Mouse (Mus musculus) limb, embryonic 12.5 days (tissue): Measurements from ENCODE around the gene Ccdc138. TPM values are rescaled to one million over a fixed set of nuclear protein-coding genes. Genes with fewer than 3 reads are reported as not detected.

ENCODE experiments used
- ATAC-seq: fragments of 200-750 bp; cut with Nextera tagmentation; 2 replicates; pipeline ENCODE4 v1.8.0; 2017; ENCODE audit warnings: low read depth, moderate TSS enrichment; ENCODE audit not compliant: insufficient number of reproducible peaks, insufficient read depth, low FRiP score, low TSS enrichment
- H3K27ac ChIP-seq: fragments of 300-500 bp; sonication (generic); 2 replicates; pipeline ENCODE4 v1.5.1; 2016; ENCODE audit warnings: mild to moderate bottlenecking, moderate library complexity
- H3K27me3 ChIP-seq: fragments of 300-500 bp; sonication (generic); 2 replicates; pipeline ENCODE4 v1.6.1; 2016; ENCODE audit warnings: mild to moderate bottlenecking, moderate library complexity
- H3K36me3 ChIP-seq: fragments of 300-500 bp; sonication (generic); 2 replicates; pipeline ENCODE4 v1.6.1; 2016; ENCODE audit warnings: mild to moderate bottlenecking, moderate library complexity
- H3K4me1 ChIP-seq: fragments of 300-500 bp; sonication (generic); replicated peaks from 2 replicates; pipeline ENCODE4 v1.6.1; 2016
- H3K4me2 ChIP-seq: fragments of 300-500 bp; sonication (generic); 2 replicates; pipeline ENCODE4 v1.6.1; 2016; ENCODE audit warnings: mild to moderate bottlenecking, moderate library complexity
- H3K4me3 ChIP-seq: fragments of 300-500 bp; sonication (generic); replicated peaks from 2 replicates; pipeline ENCODE4 v1.5.1; 2016; ENCODE audit warnings: mild to moderate bottlenecking
- H3K9ac ChIP-seq: fragments of 300-500 bp; sonication (generic); replicated peaks from 2 replicates; pipeline ENCODE4 v1.6.1; 2016; ENCODE audit warnings: mild to moderate bottlenecking, moderate library complexity
- H3K9me3 ChIP-seq: fragments of 300-500 bp; sonication (generic); 2 replicates; pipeline ENCODE4 v1.6.1; 2016; ENCODE audit warnings: mild to moderate bottlenecking, moderate library complexity
- WGBS: fragments of 180-500 bp; shearing (Covaris S2); methylation state at CpG from one replicate; pipeline ENCODE4 v1.1.7; 2016; 5-methylcytosine and 5-hydroxymethylcytosine counted together
- polyA plus RNA-seq: library from polyadenylated mRNA; unstranded; fragments of >200 nt; fragmentation: Nextera tagmentation; extraction: Ambion mirVana; gene quantifications from 2 replicates; pipeline ENCODE4 v1.2.1, GENCODE M21; 2016

Gene Ccdc138
- polyA plus RNA-seq, 1 experiment from 2014 or later = 15.4 TPM

- Histone ChIP-seq H3K4me3 (no peak overlapping the region), H3K4me2 (no peak overlapping the region), H3K9ac (no peak overlapping the region), H3K36me3 (no peaks in the 10 kb centered on the region), H3K27ac (no peak overlapping the region), H3K27me3 (0 out of 2 replicates have a peak, but pooled peaks cover 2% of the 10 kb centered on the region), H3K4me1 (no peaks in the 10 kb centered on the region), H3K9me3 (no peaks in the 10 kb centered on the region)
- ATAC-seq = no peak
- 84% methylated on average over 6 of the region's 6 CpGs for WGBS
Observed at GRCm38 (mm10) chr10:58614601-58615000, 116.9 kb downstream of the Ccdc138 start.

GRCm38 (mm10) chr10:58616565-58616964 is 118.8 kb downstream of the Ccdc138 start:
- no peaks in the 10 kb centered on the region for H3K4me1 ChIP-seq
- no peak overlapping the region for H3K4me3 ChIP-seq
- ATAC-seq = no peak
- no peak overlapping the region for H3K27ac ChIP-seq
- no peaks in the 10 kb centered on the region for H3K9me3 ChIP-seq
- no peak overlapping the region for H3K9ac ChIP-seq
- no peaks in the 10 kb centered on the region for H3K36me3 ChIP-seq
- WGBS = 84% methylated on average over 5 of the region's 5 CpGs
- H3K4me2 ChIP-seq = no peak overlapping the region
- H3K27me3 ChIP-seq = no peaks in the 10 kb centered on the region

GRCm38 (mm10) chr10:58618501-58619216 is 120.9 kb downstream of the Ccdc138 start:
- no peak for ATAC-seq
- H3K4me1 ChIP-seq = no peaks in the 10 kb centered on the region
- H3K27ac ChIP-seq = no peak overlapping the region

GRCm38 (mm10) chr10:58619266-58619665 is 121.5 kb downstream of the Ccdc138 start:
- 89% methylated on average over 4 of the region's 4 CpGs for WGBS
- Histone ChIP-seq H3K27ac (no peak overlapping the region), H3K4me1 (no peaks in the 10 kb centered on the region), H3K4me2 (no peak overlapping the region), H3K4me3 (no peak overlapping the region), H3K36me3 (no peaks in the 10 kb centered on the region), H3K27me3 (no peaks in the 10 kb centered on the region), H3K9ac (no peak overlapping the region), H3K9me3 (no peaks in the 10 kb centered on the region)
- ATAC-seq = no peak

More at GRCm38 (mm10) chr10:58618501-58619216, 120.9 kb downstream of the Ccdc138 start:
- Histone ChIP-seq H3K27me3 (no peaks in the 10 kb centered on the region), H3K4me2 (no peak overlapping the region), H3K9me3 (no peaks in the 10 kb centered on the region), H3K4me3 (no peak overlapping the region), H3K36me3 (no peaks in the 10 kb centered on the region), H3K9ac (no peak overlapping the region)
- 90% methylated on average over 17 of the region's 17 CpGs for WGBS

DNA sequence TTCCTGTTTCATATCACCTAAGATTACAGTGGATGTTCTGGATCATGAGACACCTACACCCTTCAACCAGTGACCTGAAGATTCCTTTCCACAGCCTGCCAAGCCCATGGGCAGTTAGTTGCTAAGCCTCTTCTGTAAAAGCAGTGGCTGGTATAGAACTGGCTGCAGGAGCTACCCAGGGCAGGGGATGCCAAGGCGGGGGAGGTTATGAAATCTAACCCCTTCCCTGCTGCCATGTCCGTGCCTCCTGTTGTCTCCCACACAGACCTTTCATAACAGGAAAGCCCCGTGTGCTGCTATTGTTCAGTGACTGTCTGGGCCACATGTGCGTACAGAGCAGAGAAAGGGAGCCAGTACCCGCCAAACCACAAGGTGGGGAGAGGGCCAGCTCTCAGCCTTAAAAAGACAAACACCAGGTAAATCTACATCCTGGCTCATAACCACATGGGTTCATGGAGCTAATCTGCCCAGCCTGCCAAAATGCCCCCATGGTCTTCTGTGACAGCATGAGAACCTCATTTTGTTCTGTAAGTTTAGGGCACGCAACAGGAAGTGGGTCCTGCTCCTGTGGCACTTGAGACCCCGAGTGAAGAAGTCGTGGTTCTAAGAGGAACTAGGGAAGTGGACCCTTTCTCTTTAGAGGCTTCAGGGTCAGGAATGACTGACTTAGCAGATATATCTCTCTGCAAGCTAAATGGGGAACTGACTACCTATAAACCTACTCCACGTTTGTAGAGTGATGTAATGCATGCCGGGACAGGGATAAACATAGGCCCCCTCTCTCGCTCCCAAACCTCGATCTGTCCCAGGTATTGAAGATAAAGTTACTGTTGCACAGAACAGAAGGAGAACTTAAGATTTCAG is 127.3 kb downstream of the Ccdc138 start:
- H3K9me3 ChIP-seq = no peaks in the 10 kb centered on the region
- no peak overlapping the region for H3K4me2 ChIP-seq
- H3K9ac ChIP-seq = no peak overlapping the region
- ATAC-seq = no peak
- H3K4me3 ChIP-seq = no peak overlapping the region
- 0 out of 2 replicates have a peak, but pooled peaks cover 4% of the 10 kb centered on the region for H3K4me1 ChIP-seq
- no peaks in the 10 kb centered on the region for H3K27me3 ChIP-seq
- H3K27ac ChIP-seq = no peak overlapping the region
- no peaks in the 10 kb centered on the region for H3K36me3 ChIP-seq
- 71% methylated on average over 12 of the region's 12 CpGs for WGBS

Other genes with a start within 250 kb of the Ccdc138 start
- gene Gcc2, start 242.5 kb upstream of the Ccdc138 start, polyA plus RNA-seq = 62.5 and 71.3 TPM in 2 replicates
- 107 TPM in 2 replicates for gene Lims1, start 174.5 kb upstream of the Ccdc138 start, polyA plus RNA-seq
- gene Ranbp2, start 51.0 kb upstream of the Ccdc138 start, polyA plus RNA-seq = 29.3 and 30.4 TPM in 2 replicates
- 1.6 and 2.5 TPM in 2 replicates for gene Edar, start 177.7 kb downstream of the Ccdc138 start, polyA plus RNA-seq
- not detected in 2 replicates for gene Gm17542, start 220.3 kb downstream of the Ccdc138 start, polyA plus RNA-seq